Mouse (Mus musculus) liver, embryonic 12.5 days (tissue): ENCODE measurements around the gene Dusp12. TPM values are rescaled to one million over a fixed set of nuclear protein-coding genes. Genes with fewer than 3 reads are reported as not detected.

ENCODE experiments used
- ATAC-seq: fragments of 200-750 bp; cut with Nextera tagmentation; 2 replicates; pipeline ENCODE4 v1.8.0; 2017; ENCODE audit warnings: moderate number of reproducible peaks, mild to moderate bottlenecking, moderate library complexity
- H3K27ac ChIP-seq: fragments of 300-500 bp; sonication (generic); 2 replicates; pipeline ENCODE4 v1.5.1; 2016; ENCODE audit warnings: mild to moderate bottlenecking
- H3K27me3 ChIP-seq: fragments of 300-500 bp; sonication (generic); replicated peaks from 2 replicates; pipeline ENCODE4 v1.6.1; 2016; ENCODE audit warnings: mild to moderate bottlenecking, moderate library complexity
- H3K36me3 ChIP-seq: fragments of 300-500 bp; sonication (generic); 2 replicates; pipeline ENCODE4 v1.6.1; 2016; ENCODE audit warnings: mild to moderate bottlenecking, moderate library complexity
- H3K4me1 ChIP-seq: fragments of 300-500 bp; sonication (generic); 2 replicates; pipeline ENCODE4 v1.6.1; 2016
- H3K4me2 ChIP-seq: fragments of 300-500 bp; sonication (generic); 2 replicates; pipeline ENCODE4 v1.6.1; 2016; ENCODE audit warnings: mild to moderate bottlenecking, moderate library complexity
- H3K4me3 ChIP-seq: fragments of 300-500 bp; sonication (generic); 2 replicates; pipeline ENCODE4 v1.5.1; 2016; ENCODE audit warnings: mild to moderate bottlenecking, moderate library complexity
- H3K9ac ChIP-seq: fragments of 300-500 bp; sonication (generic); 2 replicates; pipeline ENCODE4 v1.6.1; 2016; ENCODE audit warnings: mild to moderate bottlenecking, moderate library complexity
- H3K9me3 ChIP-seq: fragments of 300-500 bp; sonication (generic); replicated peaks from 2 replicates; pipeline ENCODE4 v1.6.1; 2016; ENCODE audit warnings: mild to moderate bottlenecking, moderate library complexity
- WGBS: fragments of 180-500 bp; shearing (Covaris S2); methylation state at CpG from one replicate; pipeline ENCODE4 v1.1.7; 2016; ENCODE audit not compliant: insufficient replicate concordance; 5-methylcytosine and 5-hydroxymethylcytosine counted together
- polyA plus RNA-seq: library from polyadenylated mRNA; unstranded; fragments of >200 nt; fragmentation: Nextera tagmentation; extraction: Ambion mirVana; gene quantifications from 2 replicates; pipeline ENCODE4 v1.2.1, GENCODE M21; 2016

Gene Dusp12
- polyA plus RNA-seq, 1 experiment from 2014 or later = 25.7 TPM

DNA sequence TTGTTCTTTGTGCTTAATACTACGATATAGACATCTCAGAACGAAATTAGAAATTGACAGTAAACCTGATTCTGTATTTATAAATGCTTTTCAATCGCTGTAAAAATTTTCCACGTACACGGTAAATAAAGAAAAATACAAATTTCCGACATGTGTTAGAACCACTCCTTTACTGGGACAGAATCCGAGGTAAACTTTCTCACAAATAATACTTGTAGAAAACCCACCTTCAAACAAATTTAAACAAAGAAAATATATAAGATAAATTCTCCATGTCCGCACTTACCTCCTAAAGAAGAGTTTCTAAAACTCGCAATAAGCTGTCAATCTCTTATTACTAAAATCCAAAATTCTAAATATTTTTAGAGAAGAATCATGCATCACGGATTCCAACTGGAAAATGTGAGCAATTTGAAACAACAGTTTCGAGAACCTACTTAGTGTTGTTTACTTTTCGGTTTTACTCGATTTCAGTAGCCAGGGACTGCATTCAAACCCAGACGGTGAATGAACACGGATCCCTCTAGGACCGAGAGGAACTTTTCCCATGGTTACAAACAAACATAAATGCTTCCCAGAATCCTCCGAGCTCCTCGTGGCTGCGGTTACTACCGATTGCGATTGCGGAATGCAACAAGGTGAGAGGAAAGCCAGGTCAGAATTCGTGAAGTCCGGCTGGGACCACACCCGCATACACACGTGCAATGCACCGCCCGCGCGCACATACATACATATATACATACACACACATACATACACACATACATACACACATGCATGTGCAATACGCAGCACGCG is 17.0 kb downstream of the Dusp12 start:
- Histone ChIP-seq H3K36me3 (peaks cover 14% of the 10 kb centered on the region; the same call in 1 of the 2 replicates), H3K4me3 (peak overlapping the region; percentile 96), H3K4me2 (peak overlapping the region; percentile 77), H3K27me3 (no peaks in the 10 kb centered on the region), H3K9ac (peak overlapping the region; percentile 91), H3K4me1 (peaks cover 41% of the 10 kb centered on the region), H3K9me3 (no peaks in the 10 kb centered on the region), H3K27ac (peak overlapping the region; percentile 91)
- ATAC-seq = peak; percentile 69
- WGBS = under 1% methylated on average over 33 of the region's 33 CpGs

DNA sequence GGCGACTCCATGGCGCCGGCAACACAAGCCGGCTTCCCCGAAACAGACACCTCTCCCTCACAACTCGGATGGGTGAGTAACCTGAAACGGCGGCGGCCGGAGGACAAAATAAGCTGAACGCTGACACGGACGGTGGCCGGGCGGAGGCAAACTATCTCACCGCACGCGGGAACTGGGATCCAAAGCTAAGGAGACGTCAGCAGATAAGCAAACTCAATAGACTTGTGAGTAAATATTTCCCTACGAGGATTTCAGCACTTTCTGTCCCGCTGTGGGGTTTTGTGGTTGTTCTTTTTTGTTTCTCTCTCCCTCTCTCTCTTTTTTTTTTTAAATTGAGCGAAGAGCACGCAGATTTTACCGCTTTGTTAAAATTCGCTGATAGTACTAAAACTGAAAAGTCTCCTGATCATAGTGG is 17.6 kb downstream of the Dusp12 start, which contains the start of gene Atf6:
Gene Atf6 (minus strand): TSS at position 81 of the 415 bp plus-strand sequence.
- peak within 1 kb of the TSS; percentile 91 for H3K9ac ChIP-seq
- ATAC-seq = peak; percentile 80
- H3K4me1 ChIP-seq = peaks cover 47% of the 10 kb centered on the region
- peaks cover 10% of the 10 kb centered on the region; the same call in 1 of the 2 replicates for H3K36me3 ChIP-seq
- peak within 1 kb of the TSS; percentile 77 for H3K4me2 ChIP-seq
- peak within 1 kb of the TSS; percentile 96 for H3K4me3 ChIP-seq
- WGBS = under 1% methylated on average over 25 of the region's 25 CpGs
- H3K9me3 ChIP-seq = no peaks in the 10 kb centered on the region
- no peaks in the 10 kb centered on the region for H3K27me3 ChIP-seq
- peak within 1 kb of the TSS; percentile 91 for H3K27ac ChIP-seq

DNA sequence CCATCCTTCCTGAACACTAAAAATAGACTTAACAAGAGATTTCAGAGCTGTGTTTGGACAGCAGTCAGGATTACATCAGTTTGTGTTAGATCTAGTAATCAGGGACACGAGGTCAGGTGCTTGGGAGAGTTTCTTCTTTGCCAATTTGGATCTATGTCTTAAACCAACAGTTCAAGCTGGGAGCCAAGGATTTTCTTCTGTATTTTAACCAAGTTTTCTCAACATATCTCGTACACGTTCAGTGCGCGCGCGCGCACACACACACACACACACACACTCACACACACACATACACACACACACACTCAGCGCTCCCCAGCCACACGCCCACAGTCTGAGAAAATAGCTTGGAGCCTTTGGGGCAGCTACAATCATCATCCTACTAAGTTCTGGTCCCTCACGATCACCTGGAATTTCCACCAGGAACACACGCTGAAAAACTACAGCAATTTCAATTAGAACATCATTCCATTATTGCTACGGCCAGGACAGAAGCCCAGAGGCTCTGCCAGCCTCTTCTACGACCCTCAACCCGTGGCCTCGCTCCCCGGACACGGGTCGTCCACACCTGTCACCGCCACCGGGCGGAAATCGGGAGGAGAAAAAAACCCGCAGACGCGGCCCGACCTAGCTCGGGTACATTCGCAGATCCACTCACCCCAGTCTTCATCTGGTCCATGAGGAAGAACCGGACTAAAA is 18.2 kb downstream of the Dusp12 start:
- peak overlapping the region; percentile 77 for H3K4me2 ChIP-seq
- ATAC-seq = peak; percentile 70
- H3K4me1 ChIP-seq = peaks cover 52% of the 10 kb centered on the region
- H3K9me3 ChIP-seq = no peaks in the 10 kb centered on the region
- 1% methylated on average over 30 of the region's 30 CpGs for WGBS
- peak overlapping the region; percentile 91 for H3K9ac ChIP-seq
- peaks cover 6% of the 10 kb centered on the region; the same call in 1 of the 2 replicates for H3K36me3 ChIP-seq
- peak overlapping the region; percentile 91 for H3K27ac ChIP-seq
- H3K27me3 ChIP-seq = no peaks in the 10 kb centered on the region
- peak overlapping the region; percentile 96 for H3K4me3 ChIP-seq

DNA sequence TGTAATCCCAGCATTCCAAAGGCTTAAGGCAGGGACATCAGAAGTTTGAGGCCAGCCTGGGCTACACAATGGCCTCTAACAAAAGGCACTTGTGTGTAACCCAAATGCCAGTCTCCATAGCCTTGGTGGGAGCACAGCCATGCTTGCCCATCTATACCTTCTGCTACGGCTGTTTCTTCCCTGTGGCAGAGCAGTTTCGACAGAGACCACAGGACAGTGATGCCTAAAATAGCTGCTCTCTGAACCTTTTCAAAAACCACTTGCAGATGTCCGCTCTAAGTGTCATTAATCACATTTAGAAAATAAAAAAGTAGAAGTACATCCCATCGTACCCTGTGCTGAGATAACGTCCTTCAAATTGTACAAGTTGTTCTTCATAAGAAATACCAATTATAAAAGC is 19.9 kb downstream of the Dusp12 start:
- Histone ChIP-seq H3K4me1 (peaks cover 69% of the 10 kb centered on the region), H3K9me3 (no peaks in the 10 kb centered on the region), H3K9ac (no peak overlapping the region), H3K4me3 (no peak overlapping the region), H3K27me3 (no peaks in the 10 kb centered on the region), H3K27ac (no peak overlapping the region), H3K4me2 (peak overlapping the region; percentile 29; the same call in 1 of the 2 replicates), H3K36me3 (no peaks in the 10 kb centered on the region)
- ATAC-seq = no peak
- 54% methylated on average over 5 of the region's 5 CpGs for WGBS

DNA sequence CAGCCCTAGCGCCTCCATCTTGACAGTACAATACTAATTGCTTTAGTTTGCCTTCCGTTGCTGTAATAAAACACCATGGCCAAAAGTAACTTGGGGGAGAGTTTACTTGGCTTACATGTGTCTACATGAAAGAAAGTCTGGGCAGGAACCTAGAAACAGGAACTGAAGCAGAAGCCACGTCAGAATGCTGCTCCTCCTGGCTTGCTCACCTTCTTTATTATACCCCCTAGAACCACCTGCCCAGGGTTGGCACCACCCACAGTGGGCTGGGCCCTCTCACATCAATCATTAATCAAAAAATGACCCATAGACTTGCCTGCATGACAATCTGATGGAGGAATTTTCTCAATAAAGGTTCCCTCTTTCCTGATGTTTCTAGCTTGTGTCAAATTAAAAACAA is 20.6 kb downstream of the Dusp12 start:
- Histone ChIP-seq H3K9me3 (no peaks in the 10 kb centered on the region), H3K4me2 (no peak overlapping the region), H3K9ac (no peak overlapping the region), H3K27me3 (no peaks in the 10 kb centered on the region), H3K36me3 (no peaks in the 10 kb centered on the region), H3K4me1 (peaks cover 72% of the 10 kb centered on the region), H3K4me3 (no peak overlapping the region), H3K27ac (no peak overlapping the region)
- no peak for ATAC-seq
- 76% methylated on average over 3 of the region's 3 CpGs for WGBS

DNA sequence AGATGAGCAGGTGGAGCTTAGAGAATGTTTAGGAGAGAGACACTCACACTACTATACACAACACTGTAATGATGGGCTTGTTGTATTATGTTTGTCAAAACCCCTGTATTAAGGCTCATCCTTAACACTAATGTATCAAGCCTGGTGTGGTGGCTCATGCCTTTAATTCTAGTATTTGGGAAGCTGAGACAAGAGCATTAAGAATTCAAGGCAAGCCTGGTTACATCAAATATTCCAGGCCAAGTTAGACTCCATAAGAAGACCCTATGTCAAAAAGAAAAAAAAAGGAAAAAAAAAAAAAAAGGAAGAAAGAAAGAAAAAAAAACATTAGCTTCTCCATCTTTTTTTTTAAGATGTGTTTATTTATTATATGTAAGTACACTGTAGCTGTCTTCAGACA is 21.1 kb downstream of the Dusp12 start:
- ATAC-seq = no peak
- Histone ChIP-seq H3K9me3 (no peaks in the 10 kb centered on the region), H3K4me1 (peaks cover 74% of the 10 kb centered on the region), H3K4me2 (no peak overlapping the region), H3K27ac (no peak overlapping the region), H3K27me3 (no peaks in the 10 kb centered on the region), H3K36me3 (no peaks in the 10 kb centered on the region), H3K9ac (no peak overlapping the region), H3K4me3 (no peak overlapping the region)

DNA sequence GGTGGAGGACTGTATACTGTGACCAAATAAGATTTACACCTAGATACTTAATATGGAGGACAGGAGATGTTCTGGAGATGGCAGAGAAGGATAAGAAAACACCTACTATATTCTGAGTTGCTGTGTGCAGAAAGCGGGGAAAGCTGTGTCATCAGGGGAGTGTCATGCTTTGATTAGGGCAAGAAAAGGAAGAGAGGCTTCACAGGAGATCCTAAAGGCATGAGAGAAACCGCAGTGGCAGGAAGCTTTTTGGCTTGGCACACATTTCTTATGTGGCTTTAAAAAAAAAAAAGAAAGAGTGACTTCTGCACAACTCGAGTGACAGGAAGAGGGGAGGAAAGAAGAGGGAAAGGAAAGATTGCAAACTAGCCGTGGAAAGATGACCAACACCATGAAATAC is 22.3 kb downstream of the Dusp12 start:
- Histone ChIP-seq H3K9me3 (no peaks in the 10 kb centered on the region), H3K27ac (no peak overlapping the region; the same call in 1 of the 2 replicates), H3K27me3 (no peaks in the 10 kb centered on the region), H3K4me2 (peak overlapping the region; percentile 40), H3K4me1 (peaks cover 81% of the 10 kb centered on the region), H3K36me3 (no peaks in the 10 kb centered on the region), H3K4me3 (no peak overlapping the region), H3K9ac (0 out of 2 replicates have a peak overlapping the region, but pooled peaks have one; percentile 32)
- 11% methylated on average over 4 of the region's 4 CpGs for WGBS
- ATAC-seq = no peak

DNA sequence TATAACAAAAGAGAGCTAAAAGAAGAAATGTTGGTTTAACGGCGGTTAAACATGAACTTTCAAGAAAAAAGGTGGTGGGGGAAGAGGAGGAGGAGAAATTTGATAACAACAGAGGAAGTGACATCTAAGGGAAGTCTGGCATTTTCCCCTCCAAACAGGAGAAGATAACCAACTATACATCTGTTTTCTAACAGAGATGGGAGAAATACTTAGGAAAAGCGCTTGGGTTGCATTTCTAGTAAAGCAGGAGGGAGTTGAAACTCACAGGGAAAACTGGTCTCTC is 23.0 kb downstream of the Dusp12 start:
- H3K4me1 ChIP-seq = peaks cover 87% of the 10 kb centered on the region
- no peaks in the 10 kb centered on the region for H3K9me3 ChIP-seq
- H3K36me3 ChIP-seq = no peaks in the 10 kb centered on the region
- no peak overlapping the region; the same call in 1 of the 2 replicates for H3K27ac ChIP-seq
- no peaks in the 10 kb centered on the region for H3K27me3 ChIP-seq
- no peak overlapping the region; the same call in 1 of the 2 replicates for H3K9ac ChIP-seq
- H3K4me3 ChIP-seq = no peak overlapping the region
- peak overlapping the region; percentile 40 for H3K4me2 ChIP-seq
- no peak for ATAC-seq
- WGBS = 29% methylated on average over 3 of the region's 3 CpGs

DNA sequence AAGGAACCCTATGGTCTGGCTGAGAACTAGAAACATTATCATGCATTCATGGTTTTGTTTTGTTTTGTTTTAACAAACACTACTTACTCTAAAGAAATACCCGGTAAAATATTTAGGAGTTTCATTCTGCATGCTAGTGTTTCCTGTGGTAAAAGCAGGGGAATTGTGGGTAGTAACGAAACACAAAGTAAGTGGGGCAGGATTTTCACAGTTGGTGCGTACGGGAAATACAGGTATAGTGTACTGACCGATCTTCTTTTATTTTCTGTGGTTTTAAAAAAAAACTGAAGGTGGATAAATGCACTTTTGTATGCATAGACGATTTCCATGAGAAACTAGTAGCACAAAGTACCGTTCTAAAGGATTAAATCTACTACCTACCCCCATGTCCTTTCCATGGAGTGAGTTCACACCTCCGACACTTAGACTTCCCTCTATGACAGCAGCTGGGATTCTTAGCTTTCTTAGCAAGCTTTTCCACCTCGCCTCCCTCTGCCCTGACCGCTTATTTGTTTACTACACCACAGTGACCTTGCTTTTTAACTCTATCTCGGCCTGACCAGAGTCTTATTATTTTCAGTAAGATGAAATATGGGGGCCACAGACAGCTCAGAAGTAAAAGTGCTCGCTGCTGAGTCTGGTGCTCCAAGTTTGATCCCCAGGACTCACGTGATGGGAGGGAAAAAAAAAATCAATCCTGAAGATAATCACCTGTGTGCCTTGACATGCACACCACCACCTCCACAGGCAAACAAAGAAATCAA is 23.5 kb downstream of the Dusp12 start:
- WGBS = 62% methylated on average over 13 of the region's 13 CpGs

DNA sequence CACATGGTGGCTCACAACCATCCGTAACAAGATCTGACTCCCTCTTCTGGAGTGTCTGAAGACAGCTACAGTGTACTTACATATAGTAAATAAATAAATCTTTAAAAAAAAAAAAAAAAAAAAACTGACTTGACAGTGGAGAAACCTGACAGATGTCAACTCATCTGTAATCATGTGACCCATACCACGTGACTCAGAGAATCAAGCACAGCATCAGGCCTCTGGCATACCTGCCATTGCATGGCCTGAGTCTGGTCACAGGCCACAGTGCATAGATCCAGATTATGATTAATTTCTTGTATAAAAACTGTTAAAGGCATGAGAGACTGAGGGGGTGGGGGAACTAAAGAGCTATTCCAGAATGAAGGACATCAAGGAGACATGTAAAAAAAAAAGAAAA is 26.5 kb downstream of the Dusp12 start:
- Histone ChIP-seq H3K27ac (no peak overlapping the region), H3K4me1 (peaks cover 94% of the 10 kb centered on the region), H3K27me3 (no peaks in the 10 kb centered on the region), H3K4me2 (no peak overlapping the region), H3K9me3 (no peaks in the 10 kb centered on the region), H3K36me3 (peaks cover 9% of the 10 kb centered on the region; the same call in 1 of the 2 replicates), H3K9ac (no peak overlapping the region), H3K4me3 (no peak overlapping the region)
- WGBS = 88% methylated on average over 2 of the region's 2 CpGs
- no peak for ATAC-seq

More for the DNA sequence above, 23.5 kb downstream of the Dusp12 start:
- Histone ChIP-seq H3K9ac (no peak overlapping the region), H3K4me1 (peaks cover 91% of the 10 kb centered on the region), H3K27ac (no peak overlapping the region; the same call in 1 of the 2 replicates), H3K36me3 (no peaks in the 10 kb centered on the region), H3K4me2 (peak overlapping the region; percentile 40), H3K4me3 (no peak overlapping the region), H3K27me3 (no peaks in the 10 kb centered on the region), H3K9me3 (no peaks in the 10 kb centered on the region)
- ATAC-seq = no peak

DNA sequence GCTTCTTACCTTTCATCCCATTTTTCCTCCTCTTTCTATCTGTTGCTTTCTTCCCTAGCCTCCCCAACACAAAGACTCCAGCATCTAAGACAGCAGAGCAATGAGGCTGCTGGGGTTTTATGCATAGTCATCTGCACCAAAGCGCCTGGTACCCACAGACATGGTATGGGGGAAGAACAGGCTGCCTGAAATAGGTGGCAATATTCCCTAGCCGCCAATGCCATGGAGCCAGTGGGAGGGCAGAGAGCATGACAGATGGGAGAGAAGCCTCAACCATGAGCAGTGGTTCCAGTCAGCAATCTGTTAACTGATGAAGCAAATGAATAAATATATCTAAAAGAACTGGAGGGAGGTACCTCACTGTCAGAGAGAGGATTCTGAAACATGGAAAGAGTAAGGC is 28.0 kb downstream of the Dusp12 start:
- H3K27ac ChIP-seq = peak overlapping the region; percentile 51; the same call in 1 of the 2 replicates
- H3K9ac ChIP-seq = no peak overlapping the region
- H3K4me2 ChIP-seq = no peak overlapping the region
- H3K9me3 ChIP-seq = no peaks in the 10 kb centered on the region
- peaks cover 19% of the 10 kb centered on the region for H3K36me3 ChIP-seq
- 68% methylated on average over 2 of the region's 2 CpGs for WGBS
- H3K4me1 ChIP-seq = peaks cover 89% of the 10 kb centered on the region
- ATAC-seq = no peak
- no peak overlapping the region for H3K4me3 ChIP-seq
- H3K27me3 ChIP-seq = no peaks in the 10 kb centered on the region
